Mouse (Mus musculus): ENCODE measurements at regions not wholly inside any gene's neighbourhood (a gene's known extent, or its start where the extent isn't known, plus 50 kb on each side); places are given as distances from the start of the nearest gene placed in this dataset.
"Not testable (repeated sequence)": the region's sequence is repeated elsewhere in the genome, so short reads cannot be mapped to it uniquely, and the experiment has no call there.

DNA sequence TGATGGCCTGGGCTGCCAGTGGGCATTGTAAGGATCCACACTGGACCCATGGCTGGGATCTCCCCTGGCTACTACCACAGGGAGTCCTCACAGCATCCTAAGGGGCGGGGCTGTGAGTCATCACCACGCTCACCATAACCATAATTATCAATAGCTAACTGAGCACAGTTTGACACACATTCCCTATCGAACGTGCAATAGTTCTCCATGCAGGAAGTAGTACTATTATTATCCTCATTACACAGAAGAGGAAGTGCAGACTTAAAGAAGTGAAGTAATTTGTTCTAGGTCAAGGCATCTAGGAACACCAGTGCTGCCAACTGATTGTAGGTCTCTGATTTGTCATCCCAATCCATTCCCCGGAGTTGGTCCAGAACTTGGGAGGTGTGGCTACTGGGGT lies 84.1 kb upstream of the Trim2 start:
- no peaks in the 10 kb centered on the region for H3K36me3 ChIP-seq (replicated peaks; ENCODE audit: low read length)
- H3K4me1 ChIP-seq: peaks cover 8% of the 10 kb centered on the region
- no peak overlapping the region for H3K4me3 ChIP-seq (replicated peaks)
- peaks cover 14% of the 10 kb centered on the region for H3K9me3 ChIP-seq
- H3K27me3 ChIP-seq (replicated peaks): peaks cover 24% of the 10 kb centered on the region
- TF ChIP-seq GATA1 (IDR thresholded peaks at IDR 0.05; ENCODE audit: borderline replicate concordance, low read length) (no peak), FLI1 (IDR thresholded peaks at IDR 0.05; ENCODE audit: low read length) (no peak)

DNA sequence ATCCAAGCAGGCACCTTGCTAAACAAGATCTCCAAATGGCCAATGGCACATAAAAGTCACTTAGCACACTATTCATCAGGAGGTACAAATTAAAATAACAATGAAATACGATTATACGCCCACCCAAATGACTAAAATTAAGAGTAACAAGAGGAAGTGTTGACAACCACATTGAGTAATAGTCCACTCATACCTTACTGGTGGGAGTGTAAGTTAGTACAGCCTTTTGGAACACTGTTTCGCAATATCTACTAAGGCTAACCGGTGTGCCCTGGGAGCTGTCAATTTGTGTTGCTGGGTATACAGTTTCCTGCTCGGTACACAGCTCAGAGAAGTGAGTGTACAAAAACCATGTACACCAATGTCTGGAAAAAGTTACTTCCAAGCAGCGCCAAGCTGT lies 81.8 kb upstream of the Trim2 start:
- Histone ChIP-seq H3K9me3 (peaks cover 14% of the 10 kb centered on the region), H3K27me3 (replicated peaks) (peaks cover 30% of the 10 kb centered on the region), H3K4me1 (no peaks in the 10 kb centered on the region), H3K4me3 (replicated peaks) (no peak overlapping the region), H3K36me3 (replicated peaks; ENCODE audit: low read length) (no peaks in the 10 kb centered on the region)
- TF ChIP-seq FLI1 (IDR thresholded peaks at IDR 0.05; ENCODE audit: low read length) (no peak), GATA1 (IDR thresholded peaks at IDR 0.05; ENCODE audit: borderline replicate concordance, low read length) (no peak)

DNA sequence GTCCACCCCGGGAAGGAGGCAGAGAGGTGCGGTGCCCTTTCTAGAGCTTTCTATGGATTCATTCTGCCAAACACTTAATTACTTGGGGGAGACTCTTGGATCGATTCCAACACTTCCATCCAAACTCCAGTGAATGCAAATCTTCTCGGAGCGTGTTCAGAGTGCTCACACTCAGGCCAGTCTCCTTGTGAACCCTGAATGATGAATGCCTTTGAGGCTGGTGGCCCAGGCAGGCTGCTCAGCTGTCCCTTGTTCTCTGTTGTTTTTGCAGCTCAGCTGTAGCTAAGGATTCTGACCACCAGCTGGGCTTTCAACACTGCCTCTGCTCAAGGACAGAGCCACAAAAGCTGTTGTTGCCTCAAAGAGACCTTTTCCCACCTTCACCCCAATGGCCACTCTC lies 79.0 kb upstream of the Trim2 start:
- no peaks in the 10 kb centered on the region for H3K36me3 ChIP-seq (replicated peaks; ENCODE audit: low read length)
- TF ChIP-seq FLI1 (IDR thresholded peaks at IDR 0.05; ENCODE audit: low read length) (no peak), GATA1 (IDR thresholded peaks at IDR 0.05; ENCODE audit: borderline replicate concordance, low read length) (no peak)
- H3K4me1 ChIP-seq: peaks cover 6% of the 10 kb centered on the region; the same call in 1 of the 2 replicates
- peaks cover 37% of the 10 kb centered on the region for H3K27me3 ChIP-seq (replicated peaks)
- no peak overlapping the region for H3K4me3 ChIP-seq (replicated peaks)
- peaks cover under 1% of the 10 kb centered on the region; the same call in 1 of the 2 replicates for H3K9me3 ChIP-seq

DNA sequence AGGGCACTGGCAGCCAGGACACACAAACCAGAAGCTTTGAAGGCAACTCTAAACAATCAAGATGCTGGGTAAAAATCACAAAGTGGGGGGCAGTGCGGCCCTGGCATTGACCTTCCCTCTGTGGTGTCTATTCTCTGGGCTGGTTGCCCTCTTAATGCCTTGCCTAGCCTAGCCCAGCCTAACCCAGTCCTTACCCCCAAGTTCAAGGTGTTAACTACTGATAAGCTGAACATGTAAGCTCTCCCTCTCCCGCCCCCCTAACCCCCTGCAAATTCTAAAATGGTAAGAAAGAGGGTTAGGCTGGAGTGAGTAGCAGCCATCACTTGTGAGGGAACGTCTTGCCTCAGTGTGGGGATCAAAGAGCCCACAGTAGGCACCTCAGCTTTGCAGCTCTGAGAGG lies 76.9 kb upstream of the Trim2 start:
- Histone ChIP-seq H3K9me3 (no peaks in the 10 kb centered on the region), H3K4me1 (peaks cover 6% of the 10 kb centered on the region; the same call in 1 of the 2 replicates), H3K4me3 (replicated peaks) (no peak overlapping the region), H3K27me3 (replicated peaks) (peaks cover 44% of the 10 kb centered on the region), H3K36me3 (replicated peaks; ENCODE audit: low read length) (no peaks in the 10 kb centered on the region)
- TF ChIP-seq FLI1 (IDR thresholded peaks at IDR 0.05; ENCODE audit: low read length) (no peak), GATA1 (IDR thresholded peaks at IDR 0.05; ENCODE audit: borderline replicate concordance, low read length) (no peak)

DNA sequence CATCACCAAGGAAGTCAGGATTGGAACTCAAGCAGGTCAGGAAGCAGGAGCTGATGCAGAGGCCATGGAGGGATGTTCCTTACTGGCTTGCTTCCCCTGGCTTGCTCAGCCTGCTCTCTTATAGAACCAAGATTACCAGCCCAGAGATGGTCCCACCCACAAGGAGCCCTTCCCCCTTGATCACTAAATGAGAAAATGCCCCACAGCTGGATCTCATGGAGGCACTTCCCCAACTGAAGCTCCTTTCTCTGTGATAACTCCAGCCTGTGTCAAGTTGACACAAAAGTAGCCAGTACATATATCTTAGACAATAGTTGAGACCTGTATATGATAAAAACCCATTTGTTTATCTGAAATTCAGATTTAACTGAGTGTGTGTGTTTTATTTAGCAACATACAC lies 76.4 kb upstream of the Trim2 start:
- not testable (repeated sequence) for H3K4me1 ChIP-seq; H3K4me3 ChIP-seq (replicated peaks); H3K9me3 ChIP-seq; H3K36me3 ChIP-seq (replicated peaks; ENCODE audit: low read length)
- peaks cover 45% of the 10 kb centered on the region for H3K27me3 ChIP-seq (replicated peaks)

DNA sequence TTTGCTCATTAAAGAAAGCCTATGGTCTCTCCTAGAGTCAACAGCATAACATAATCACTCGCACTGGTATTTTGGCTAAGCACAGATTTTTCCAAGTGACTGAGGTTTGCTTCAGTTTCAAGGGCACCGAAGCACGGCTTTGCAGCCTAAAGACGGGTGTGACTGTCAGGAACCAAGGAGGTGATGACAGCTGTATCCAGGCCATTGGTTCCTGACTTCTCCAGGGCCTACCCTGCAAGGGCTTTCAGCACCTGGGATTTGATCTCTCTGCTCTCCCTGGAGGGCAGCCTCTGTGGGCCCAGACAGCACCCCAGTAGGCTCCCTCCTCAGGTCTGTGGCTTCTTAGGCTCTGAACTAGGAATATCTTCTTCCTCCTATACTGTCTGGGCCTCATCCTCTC lies 75.3 kb upstream of the Trim2 start:
- Histone ChIP-seq H3K4me3 (replicated peaks) (no peak overlapping the region), H3K4me1 (peaks cover 6% of the 10 kb centered on the region; the same call in 1 of the 2 replicates), H3K9me3 (no peaks in the 10 kb centered on the region), H3K36me3 (replicated peaks; ENCODE audit: low read length) (no peaks in the 10 kb centered on the region), H3K27me3 (replicated peaks) (peaks cover 48% of the 10 kb centered on the region)
- TF ChIP-seq GATA1 (IDR thresholded peaks at IDR 0.05; ENCODE audit: borderline replicate concordance, low read length): no peak
- no peak for TF ChIP-seq FLI1 (IDR thresholded peaks at IDR 0.05; ENCODE audit: low read length)

DNA sequence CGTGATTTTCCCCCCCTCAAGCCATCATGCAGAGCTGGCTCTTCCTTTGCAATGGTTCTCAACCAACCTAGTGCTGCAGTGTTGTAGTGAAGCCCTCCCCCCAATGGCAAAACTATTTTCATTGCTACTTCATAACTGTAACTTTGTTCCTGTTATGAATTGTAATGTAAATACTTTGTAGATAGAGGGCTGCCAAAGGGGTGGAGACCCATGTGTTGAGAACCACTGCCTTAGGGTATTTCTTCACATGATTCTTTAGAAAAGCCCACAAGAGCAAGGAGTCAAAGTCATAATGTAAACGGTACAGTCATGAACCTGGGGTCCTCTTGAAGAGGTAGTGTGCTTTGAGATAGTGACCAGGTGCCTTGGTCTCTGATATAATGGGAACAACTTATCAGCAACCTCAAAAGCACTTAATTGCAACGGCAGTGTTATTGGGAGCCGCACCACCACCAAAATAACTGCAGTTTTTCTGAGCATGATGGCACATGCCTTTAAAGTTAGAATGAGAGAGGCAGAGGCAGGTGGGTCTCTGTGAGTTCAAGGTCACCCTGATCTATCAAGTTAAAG lies 72.4 kb upstream of the Trim2 start:
- Histone ChIP-seq H3K4me3 (replicated peaks) (no peak overlapping the region), H3K36me3 (replicated peaks; ENCODE audit: low read length) (no peaks in the 10 kb centered on the region), H3K4me1 (peaks cover 12% of the 10 kb centered on the region), H3K9me3 (no peaks in the 10 kb centered on the region), H3K27me3 (replicated peaks) (peaks cover 43% of the 10 kb centered on the region)
- TF ChIP-seq FLI1 (IDR thresholded peaks at IDR 0.05; ENCODE audit: low read length) (no peak), GATA1 (IDR thresholded peaks at IDR 0.05; ENCODE audit: borderline replicate concordance, low read length) (no peak)

DNA sequence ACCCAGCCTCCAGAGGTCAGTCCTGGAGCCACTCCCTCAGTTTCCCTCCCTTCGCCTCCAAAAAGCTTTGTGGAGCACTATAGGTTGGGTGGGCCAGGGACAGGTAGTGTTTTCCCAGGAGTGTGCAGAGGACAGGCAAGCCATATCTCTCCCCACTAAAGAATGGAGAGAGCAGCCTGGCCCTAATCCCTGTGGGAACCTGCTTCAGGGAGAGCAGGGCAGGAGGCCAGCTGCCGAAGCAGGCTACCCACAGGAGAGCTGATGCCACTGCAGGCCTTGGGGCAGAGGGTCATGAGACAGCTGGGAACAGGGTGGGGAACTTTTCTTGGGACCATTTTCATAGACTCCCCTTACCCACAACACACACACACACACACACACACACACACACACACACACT lies 69.8 kb upstream of the Trim2 start:
- Histone ChIP-seq H3K4me3 (replicated peaks) (no peak overlapping the region), H3K4me1 (peaks cover 11% of the 10 kb centered on the region), H3K36me3 (replicated peaks; ENCODE audit: low read length) (no peaks in the 10 kb centered on the region), H3K9me3 (no peaks in the 10 kb centered on the region), H3K27me3 (replicated peaks) (peaks cover 38% of the 10 kb centered on the region)
- TF ChIP-seq GATA1 (IDR thresholded peaks at IDR 0.05; ENCODE audit: borderline replicate concordance, low read length) (no peak), FLI1 (IDR thresholded peaks at IDR 0.05; ENCODE audit: low read length) (no peak)

DNA sequence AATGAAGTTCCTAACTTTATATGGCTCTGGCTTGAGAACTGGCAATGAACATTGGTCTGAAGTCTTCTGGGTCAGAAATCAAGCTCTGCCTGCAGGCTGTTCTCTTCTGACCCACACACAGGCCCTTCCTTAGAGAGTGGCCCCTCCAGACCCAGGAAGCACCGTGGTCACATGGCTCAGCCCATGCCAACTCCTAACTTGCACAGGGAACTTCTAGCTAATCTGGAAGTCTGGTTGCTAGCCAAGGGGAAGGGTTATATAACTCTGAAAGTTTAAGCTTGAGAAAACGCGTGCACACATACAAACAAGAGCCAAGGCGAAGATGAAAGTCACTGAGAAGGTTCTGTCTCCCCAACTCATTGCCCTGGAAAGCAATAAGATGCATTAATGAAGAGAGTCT lies 69.2 kb upstream of the Trim2 start:
- no peaks in the 10 kb centered on the region for H3K36me3 ChIP-seq (replicated peaks; ENCODE audit: low read length)
- H3K27me3 ChIP-seq (replicated peaks): peaks cover 35% of the 10 kb centered on the region
- peaks cover 7% of the 10 kb centered on the region; the same call in 1 of the 2 replicates for H3K4me1 ChIP-seq
- TF ChIP-seq FLI1 (IDR thresholded peaks at IDR 0.05; ENCODE audit: low read length) (no peak), GATA1 (IDR thresholded peaks at IDR 0.05; ENCODE audit: borderline replicate concordance, low read length) (no peak)
- no peaks in the 10 kb centered on the region for H3K9me3 ChIP-seq
- no peak overlapping the region for H3K4me3 ChIP-seq (replicated peaks)

DNA sequence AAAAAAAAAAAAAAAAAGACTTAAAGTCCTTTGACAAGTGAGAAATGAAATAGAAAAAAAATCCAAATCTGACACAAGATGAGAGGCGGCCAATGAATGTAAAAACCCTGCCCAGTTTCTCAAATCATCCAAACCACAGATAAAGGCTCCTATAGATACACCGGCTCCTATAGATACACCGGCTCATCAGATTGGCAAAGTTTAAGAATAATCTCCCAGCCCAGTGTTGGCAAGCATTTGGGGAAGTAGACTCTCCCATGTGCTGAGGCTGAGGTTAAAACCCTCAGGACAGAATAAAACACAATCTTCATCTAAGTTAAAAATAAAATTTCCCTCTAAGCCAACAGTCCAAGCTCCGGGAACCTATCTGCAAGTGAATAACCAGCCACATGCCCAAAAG lies 65.2 kb upstream of the Trim2 start:
- peaks cover 15% of the 10 kb centered on the region for H3K27me3 ChIP-seq (replicated peaks)
- TF ChIP-seq GATA1 (IDR thresholded peaks at IDR 0.05; ENCODE audit: borderline replicate concordance, low read length) (no peak), FLI1 (IDR thresholded peaks at IDR 0.05; ENCODE audit: low read length) (no peak)
- no peak overlapping the region for H3K4me3 ChIP-seq (replicated peaks)
- H3K4me1 ChIP-seq: peaks cover 12% of the 10 kb centered on the region
- no peaks in the 10 kb centered on the region for H3K9me3 ChIP-seq
- H3K36me3 ChIP-seq (replicated peaks; ENCODE audit: low read length): no peaks in the 10 kb centered on the region
